Comparison of ENCODE assay signal across 26 mouse cellular contexts in the genomic region with DNA sequence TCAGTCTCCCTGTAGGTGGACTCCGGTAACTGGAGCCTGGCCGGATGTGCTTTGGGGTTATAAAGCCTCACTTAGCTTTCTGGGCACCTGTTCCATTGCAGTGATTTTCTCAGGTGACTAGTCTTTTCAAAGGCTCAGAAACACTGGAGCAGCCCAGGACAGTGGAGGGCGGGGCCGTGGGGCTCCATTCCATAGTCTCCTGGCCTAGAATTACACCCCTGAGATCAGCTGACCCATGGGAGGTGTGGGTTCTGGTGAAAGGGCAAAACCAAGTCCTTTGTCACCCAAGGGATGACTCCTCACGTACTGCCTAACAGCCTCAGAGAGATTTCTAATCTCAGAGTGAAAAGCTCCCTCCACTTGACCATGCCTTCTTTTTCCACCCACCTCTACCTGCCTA. TPM values are rescaled to one million over a fixed set of nuclear protein-coding genes. Genes with fewer than 3 reads are reported as not detected.
A peak's percentile ranks its signal among the peaks of the same experiment; 100 is the strongest.
DNase-seq lines count a peak whose midpoint lies in the region; ATAC-seq and TF ChIP-seq lines count a peak whose summit lies in the region.
"Had no signal": no experiment of that assay in that cellular context is flagged by ENCODE, and none has a peak within 500 bp of the region (broad histone marks: within the 10 kb centered on the region; RNA-seq: fewer than 3 reads in every experiment).

No protein-coding gene starts in this region.

- H3K9me3 ChIP-seq in hindbrain, embryonic 10.5 days: no peaks in the 10 kb centered on the region
- no peaks in the 10 kb centered on the region for H3K9me3 ChIP-seq in hindbrain, postnatal 0 days (ENCODE audit: low read length)
- no peaks in the 10 kb centered on the region for H3K9me3 ChIP-seq in kidney, embryonic 16.5 days (ENCODE audit: low read length)
- H3K9me3 ChIP-seq in intestine, postnatal 0 days (ENCODE audit: control insufficient read depth): no peaks in the 10 kb centered on the region
- H3K9me3 ChIP-seq: embryonic facial prominence, embryonic 12.5 days; forebrain, embryonic 12.5 days; heart, embryonic 12.5 days; hindbrain, embryonic 12.5 days had no signal

- no peaks in the 10 kb centered on the region for H3K36me3 ChIP-seq in hindbrain, embryonic 10.5 days
- no peaks in the 10 kb centered on the region for H3K36me3 ChIP-seq in hindbrain, postnatal 0 days (ENCODE audit: insufficient read depth, low read length)
- H3K36me3 ChIP-seq in kidney, embryonic 16.5 days (ENCODE audit: insufficient read depth, low read length): no peaks in the 10 kb centered on the region
- no peaks in the 10 kb centered on the region for H3K36me3 ChIP-seq in intestine, postnatal 0 days (ENCODE audit: control insufficient read depth, insufficient read depth)
- H3K36me3 ChIP-seq: embryonic facial prominence, embryonic 12.5 days; forebrain, embryonic 12.5 days; heart, embryonic 12.5 days; hindbrain, embryonic 12.5 days had no signal

- 82% methylated on average over 5 of the region's 5 CpGs for WGBS in hindbrain, embryonic 10.5 days
- 84% methylated on average over 5 of the region's 5 CpGs for WGBS in hindbrain, postnatal 0 days
- 49% methylated on average over 5 of the region's 5 CpGs for WGBS in kidney, embryonic 16.5 days
- WGBS in intestine, postnatal 0 days: 43% methylated on average over 5 of the region's 5 CpGs

- TF ChIP-seq CTCF in hindbrain, postnatal 0 days (IDR thresholded peaks at IDR 0.05; ENCODE audit: low read depth): no peak
- no peak for TF ChIP-seq CTCF in intestine, postnatal 0 days (IDR thresholded peaks at IDR 0.05; ENCODE audit: low read depth)

- no peak for ATAC-seq in hindbrain, postnatal 0 days
- no peak for ATAC-seq in kidney, embryonic 16.5 days (ENCODE audit: low FRiP score, low TSS enrichment)
- peak; percentile 63 for ATAC-seq in intestine, postnatal 0 days
- ATAC-seq: forebrain, embryonic 16.5 days; hindbrain, embryonic 16.5 days had no signal

- H3K4me3 ChIP-seq in hindbrain, embryonic 10.5 days: no peak overlapping the region
- no peak overlapping the region for H3K4me3 ChIP-seq in hindbrain, postnatal 0 days (ENCODE audit: low read length)
- no peak overlapping the region for H3K4me3 ChIP-seq in kidney, embryonic 16.5 days (ENCODE audit: low read length)
- no peak overlapping the region for H3K4me3 ChIP-seq in intestine, postnatal 0 days (ENCODE audit: low read depth, low read length)
- H3K4me3 ChIP-seq: embryonic facial prominence, embryonic 12.5 days; forebrain, embryonic 12.5 days; heart, embryonic 12.5 days; hindbrain, embryonic 12.5 days had no signal

- no peaks in the 10 kb centered on the region for H3K27me3 ChIP-seq in hindbrain, embryonic 10.5 days (ENCODE audit: insufficient read depth, poor library complexity, severe bottlenecking)
- H3K27me3 ChIP-seq in hindbrain, postnatal 0 days (ENCODE audit: insufficient read depth, low read length): no peaks in the 10 kb centered on the region
- H3K27me3 ChIP-seq in kidney, embryonic 16.5 days (ENCODE audit: insufficient read depth, low read length): no peaks in the 10 kb centered on the region
- no peaks in the 10 kb centered on the region for H3K27me3 ChIP-seq in intestine, postnatal 0 days (replicated peaks; ENCODE audit: control insufficient read depth, insufficient read depth, low read length)
- H3K27me3 ChIP-seq: embryonic facial prominence, embryonic 12.5 days; forebrain, embryonic 12.5 days; hindbrain, embryonic 12.5 days had no signal

- H3K4me2 ChIP-seq in hindbrain, postnatal 0 days (ENCODE audit: low read depth, low read length): no peak overlapping the region
- no peak overlapping the region for H3K4me2 ChIP-seq in kidney, embryonic 16.5 days (replicated peaks; ENCODE audit: low read depth, low read length)
- H3K4me2 ChIP-seq in intestine, postnatal 0 days (replicated peaks; ENCODE audit: low read depth): no peak overlapping the region
- H3K4me2 ChIP-seq: embryonic facial prominence, embryonic 12.5 days; forebrain, embryonic 12.5 days; heart, embryonic 12.5 days; hindbrain, embryonic 12.5 days had no signal

- DNase-seq in hindbrain, embryonic 10.5 days (ENCODE audit: low spot score): no peak
- DNase-seq in hindbrain, postnatal 0 days (ENCODE audit: low spot score): no peak
- DNase-seq in kidney, postnatal 14 days: peak; percentile 17
- no peak for DNase-seq in cerebellum, postnatal 14 days
- DNase-seq in layer of hippocampus, postnatal 25 days (ENCODE audit: extremely low spot score in 1 of 2, low spot score in 1 of 2): no peak
- DNase-seq: adrenal gland, adult 8-10 months; adrenal gland, postnatal 36 days; cerebellum, adult 2 months; cerebellum, postnatal 10 days; embryo, embryonic 11 days; gastrocnemius, postnatal 14 days had no signal

- H3K4me1 ChIP-seq in hindbrain, embryonic 10.5 days (replicated peaks): peaks cover 27% of the 10 kb centered on the region
- peaks cover 6% of the 10 kb centered on the region; the same call in 1 of the 2 replicates for H3K4me1 ChIP-seq in hindbrain, postnatal 0 days (ENCODE audit: insufficient read depth, low read length)
- peaks cover 16% of the 10 kb centered on the region for H3K4me1 ChIP-seq in kidney, embryonic 16.5 days (ENCODE audit: insufficient read depth, low read length)
- no peaks in the 10 kb centered on the region; the same call in 1 of the 2 replicates for H3K4me1 ChIP-seq in intestine, postnatal 0 days (replicated peaks; ENCODE audit: control insufficient read depth, insufficient read depth, low read length)

- 0 out of 2 replicates have a peak overlapping the region, but pooled peaks have one; percentile 1 for H3K27ac ChIP-seq in hindbrain, embryonic 10.5 days
- no peak overlapping the region for H3K27ac ChIP-seq in hindbrain, postnatal 0 days
- H3K27ac ChIP-seq in kidney, embryonic 16.5 days (ENCODE audit: low read length): no peak overlapping the region
- H3K27ac ChIP-seq in intestine, postnatal 0 days (ENCODE audit: low read depth, low read length): no peak overlapping the region
- H3K27ac ChIP-seq: embryonic facial prominence, embryonic 12.5 days; forebrain, embryonic 12.5 days; hindbrain, embryonic 12.5 days had no signal

- H3K9ac ChIP-seq in hindbrain, postnatal 0 days (replicated peaks; ENCODE audit: low read length): no peak overlapping the region
- no peak overlapping the region for H3K9ac ChIP-seq in kidney, embryonic 16.5 days (replicated peaks; ENCODE audit: low read length)
- no peak overlapping the region for H3K9ac ChIP-seq in intestine, postnatal 0 days (ENCODE audit: low read depth, low read length)
- H3K9ac ChIP-seq: embryonic facial prominence, embryonic 12.5 days; forebrain, embryonic 12.5 days; heart, embryonic 12.5 days; hindbrain, embryonic 12.5 days had no signal

RNA-seq across cellular contexts. Expression of a gene that starts 3.5 kb away (rescaled TPM):
- 0.11 TPM in 1 of 2 replicates, not detected in the other for polyA plus RNA-seq in hindbrain, embryonic 10.5 days (2016; fragmentation: Nextera tagmentation; extraction: Ambion mirVana)
- total RNA-seq in hindbrain, postnatal 0 days (2014; rRNA removed): 0.16 TPM in 1 of 2 replicates, not detected in the other
- polyA plus RNA-seq in hindbrain, postnatal 0 days (2015; fragmentation: Nextera tagmentation; extraction: Ambion mirVana): 0.10 TPM in 1 of 2 replicates, not detected in the other
- 0.09 TPM in 1 of 2 replicates, not detected in the other for polyA plus RNA-seq in kidney, embryonic 16.5 days (2015; fragmentation: Nextera tagmentation; extraction: Ambion mirVana)
- not detected in 2 replicates for polyA plus RNA-seq in intestine, postnatal 0 days (2015; fragmentation: Nextera tagmentation; extraction: Ambion mirVana)
- not detected for total RNA-seq in layer of hippocampus, postnatal 25 days (2021)
- total RNA-seq: adrenal gland, adult 8-10 months; adrenal gland, postnatal 36 days; CH12.LX; common myeloid progenitor, adult 5-6 weeks; gastrocnemius, adult 18-20 months; gastrocnemius, postnatal 14 days; heart, adult 8-10 months; heart, postnatal 25 days had no signal
- polyA plus RNA-seq: forebrain, embryonic 16.5 days; gonadal fat pad, adult 2 months; heart, embryonic 12.5 days; heart, embryonic 16.5 days; hindbrain, embryonic 16.5 days had no signal

RNA-seq across cellular contexts. Expression of a gene that starts 9.2 kb away (rescaled TPM):
- polyA plus RNA-seq in hindbrain, embryonic 10.5 days (2016; fragmentation: Nextera tagmentation; extraction: Ambion mirVana): 2.1 and 4.1 TPM in 2 replicates
- 9.2 and 10.6 TPM in 2 replicates for total RNA-seq in hindbrain, postnatal 0 days (2014; rRNA removed)
- polyA plus RNA-seq in hindbrain, postnatal 0 days (2015; fragmentation: Nextera tagmentation; extraction: Ambion mirVana): 2.5 and 3.1 TPM in 2 replicates
- polyA plus RNA-seq in kidney, embryonic 16.5 days (2015; fragmentation: Nextera tagmentation; extraction: Ambion mirVana): 7.2 and 7.9 TPM in 2 replicates
- polyA plus RNA-seq in intestine, postnatal 0 days (2015; fragmentation: Nextera tagmentation; extraction: Ambion mirVana): 8.0 and 10.4 TPM in 2 replicates
- 10 to 100 TPM; 61.2 to 64.5 TPM for total RNA-seq in layer of hippocampus, postnatal 25 days (2021)
